Mouse (Mus musculus) MEL (cell line): ENCODE measurements around the gene Card11.

ENCODE experiments used
- CTCF ChIP-seq, 3 experiments: IDR thresholded peaks in 2 of 3; conservative IDR thresholded peaks in 1 of 3; 2 replicates each; pipeline ENCODE4 v1.5.1; 2011 to 2012; ENCODE audit warnings: low read length in 3 of 3, low read depth in 2 of 3, mild to moderate bottlenecking in 2 of 3, improper control_type of control experiment in 1 of 3, inconsistent platforms in 1 of 3, mixed read lengths in 1 of 3, moderate library complexity in 1 of 3; ENCODE audit not compliant: control insufficient read depth in 1 of 3, insufficient read depth in 1 of 3, poor library complexity in 1 of 3, severe bottlenecking in 1 of 3
- ETS1 ChIP-seq: IDR thresholded peaks from 2 replicates; pipeline ENCODE4 v1.6.1; 2012; ENCODE audit warnings: low read depth, mild to moderate bottlenecking, inconsistent platforms, low read length, improper control_type of control experiment, moderate library complexity
- RCOR1 ChIP-seq: IDR thresholded peaks from 2 replicates; pipeline ENCODE4 v1.6.1; 2012; ENCODE audit warnings: low read depth, mild to moderate bottlenecking, inconsistent platforms, low read length, improper control_type of control experiment
- USF1 ChIP-seq: IDR thresholded peaks from 2 replicates; pipeline ENCODE4 v1.6.1; 2014; ENCODE audit warnings: low read depth, mild to moderate bottlenecking, inconsistent platforms, low read length, improper control_type of control experiment, moderate library complexity

DNA sequence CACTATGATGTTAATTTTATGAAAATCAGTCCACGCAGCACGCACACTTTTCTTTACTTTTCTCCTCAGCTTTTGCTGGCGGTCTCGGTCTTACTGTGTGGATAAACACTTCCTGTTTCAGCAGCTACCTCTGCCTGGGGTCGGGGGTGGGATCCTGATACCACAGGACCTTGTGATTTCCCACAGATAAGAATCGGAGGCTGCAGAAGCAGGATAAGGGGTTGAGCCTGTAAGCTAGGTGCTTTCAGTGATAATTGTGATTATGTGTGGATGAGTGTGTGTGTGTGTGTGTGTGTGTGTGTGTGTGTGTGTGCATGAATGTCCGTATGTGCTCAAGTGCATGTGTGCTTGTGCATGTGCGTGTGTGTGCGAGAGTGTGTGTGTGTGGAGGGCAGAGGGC, 44.6 kb upstream of the Card11 start:
- no peak for TF ChIP-seq USF1
- no peak for TF ChIP-seq ETS1
- no peak for TF ChIP-seq CTCF (IDR thresholded peaks at IDR 0.05 in 2 of 3, conservative IDR thresholded peaks at IDR 0.05 in 1 of 3; ENCODE audit: control insufficient read depth in 1 of 3, insufficient read depth in 1 of 3, low read depth in 2 of 3, low read length in 3 of 3, poor library complexity in 1 of 3, severe bottlenecking in 1 of 3)
- TF ChIP-seq RCOR1 = no peak
